Mouse (Mus musculus): Measurements from ENCODE around the gene Dock6. TPM values are rescaled to one million over a fixed set of nuclear protein-coding genes. Genes with fewer than 3 reads are reported as not detected.
"Not testable (repeated sequence)": the region's sequence is repeated elsewhere in the genome, so short reads cannot be mapped to it uniquely, and the experiment has no call there.

The Dock6 gene
- total and polyA plus RNA-seq, 3 experiments, result 5.0 to 21.3 TPM; not detected in 1

DNA sequence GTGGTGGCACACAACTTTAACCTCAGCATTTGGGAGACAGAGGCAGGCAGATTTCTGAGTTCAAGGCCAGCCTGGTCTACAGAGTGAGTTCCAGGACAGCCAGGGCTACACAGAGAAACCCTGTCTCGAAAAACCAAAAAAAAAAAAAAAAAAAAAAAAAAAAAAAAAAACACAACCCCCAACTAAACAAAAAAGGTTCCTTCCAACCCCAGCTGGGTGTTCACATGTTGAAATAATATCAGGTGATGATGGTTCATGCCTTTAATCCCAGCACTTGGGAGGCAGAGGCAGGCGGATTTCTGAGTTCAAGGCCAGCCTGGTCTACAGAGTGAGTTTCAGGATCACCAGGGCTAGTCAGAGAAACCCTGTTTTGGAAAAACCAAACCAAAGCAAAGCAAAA lies 66.1 kb downstream of the Dock6 start:
- H3K9me3 ChIP-seq (replicated peaks; ENCODE audit: insufficient read depth, low read length); DNase-seq (ENCODE audit: low read depth, low spot score); H3K9ac ChIP-seq (ENCODE audit: control insufficient read depth, low read depth, low read length, poor library complexity, severe bottlenecking); H3K4me3 ChIP-seq (ENCODE audit: control insufficient read depth in 1 of 2, insufficient read depth in 1 of 2, low read depth in 2 of 2, low read length in 2 of 2); H3K36me3 ChIP-seq (ENCODE audit: control insufficient read depth in 1 of 2, insufficient read depth in 2 of 2, low read length in 2 of 2); H3K27ac ChIP-seq (ENCODE audit: control insufficient read depth, low read depth, low read length); H3K79me2 ChIP-seq (ENCODE audit: control insufficient read depth, insufficient read depth, low read length, poor library complexity); H3K27me3 ChIP-seq (ENCODE audit: control insufficient read depth in 1 of 2, insufficient read depth in 2 of 2, low read length in 2 of 2): not testable (repeated sequence)
- peak; percentile 50 for TF ChIP-seq ZNF384 (IDR thresholded peaks at IDR 0.05; ENCODE audit: low read depth, low read length)
- H3K4me1 ChIP-seq (ENCODE audit: control insufficient read depth in 1 of 2, insufficient read depth in 2 of 2, low read length in 2 of 2), result peaks cover 9 to 16% of the 10 kb centered on the region in 2 experiments

DNA sequence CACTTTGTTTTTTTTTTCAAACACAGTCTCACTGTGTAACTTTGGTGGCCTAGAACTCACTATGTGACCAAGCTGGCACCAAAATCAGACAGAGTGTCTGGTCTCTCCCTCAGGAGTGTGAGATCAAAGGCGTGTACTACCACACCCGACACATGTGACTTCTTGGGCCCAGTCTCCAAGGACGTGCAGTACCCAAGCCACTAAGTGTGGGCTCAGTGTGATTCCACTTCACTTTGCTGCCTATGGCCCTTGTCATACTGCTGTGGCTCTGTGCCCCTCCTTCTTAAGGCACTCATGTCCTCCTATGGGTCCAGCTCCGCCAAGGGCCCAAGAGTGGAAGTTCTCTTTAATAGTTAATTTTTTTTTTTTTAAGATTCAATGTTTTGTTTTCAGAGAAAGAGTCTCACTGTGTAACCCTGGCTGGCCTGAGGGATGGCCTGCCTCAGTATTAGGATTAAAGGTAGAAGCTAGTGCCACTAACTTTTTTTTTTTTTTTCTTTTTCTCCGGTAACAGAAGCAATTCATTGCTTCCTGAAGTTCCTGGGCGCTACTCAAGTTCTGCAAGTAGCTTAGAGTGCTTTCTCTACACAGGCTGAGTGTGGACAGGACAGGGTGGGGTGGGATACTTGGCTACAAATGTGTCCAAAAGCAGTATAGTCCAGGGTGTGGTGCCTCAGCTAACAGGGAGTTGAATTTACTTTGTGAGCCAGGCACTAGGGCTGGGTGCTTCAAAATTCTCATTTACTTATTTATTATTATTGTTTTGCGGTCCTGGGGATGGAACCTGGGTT lies 67.7 kb downstream of the Dock6 start:
- Histone ChIP-seq H3K27ac (ENCODE audit: control insufficient read depth, low read depth, low read length) (no peak overlapping the region), H3K79me2 (ENCODE audit: control insufficient read depth, insufficient read depth, low read length, poor library complexity) (no peaks in the 10 kb centered on the region), H3K4me1 (ENCODE audit: control insufficient read depth in 1 of 2, insufficient read depth in 2 of 2, low read length in 2 of 2) (peaks cover 9 to 16% of the 10 kb centered on the region in 2 experiments), H3K9ac (ENCODE audit: control insufficient read depth, low read depth, low read length, poor library complexity, severe bottlenecking) (no peak overlapping the region), H3K4me3 (ENCODE audit: control insufficient read depth in 1 of 2, insufficient read depth in 1 of 2, low read depth in 2 of 2, low read length in 2 of 2) (no peak overlapping the region), H3K36me3 (ENCODE audit: control insufficient read depth in 1 of 2, insufficient read depth in 2 of 2, low read length in 2 of 2) (peaks cover 0 to 7% of the 10 kb centered on the region in 2 experiments; a peak in 2 of 4 replicates), H3K9me3 (replicated peaks; ENCODE audit: insufficient read depth, low read length) (no peaks in the 10 kb centered on the region), H3K27me3 (ENCODE audit: control insufficient read depth in 1 of 2, insufficient read depth in 2 of 2, low read length in 2 of 2) (no peaks in the 10 kb centered on the region)
- TF ChIP-seq MAFK (IDR thresholded peaks at IDR 0.05; ENCODE audit: borderline replicate concordance, low read depth, low read length) (no peak), CTCF (IDR thresholded peaks at IDR 0.05 in 2 of 3, conservative IDR thresholded peaks at IDR 0.05 in 1 of 3; ENCODE audit: control insufficient read depth in 1 of 3, insufficient read depth in 1 of 3, low read depth in 2 of 3, low read length in 3 of 3, poor library complexity in 1 of 3, severe bottlenecking in 1 of 3) (peak in 1 of 3 experiments; percentile 10; a peak in 1 of 6 replicates), KAT2A (conservative IDR thresholded peaks at IDR 0.05; ENCODE audit: low read depth, low read length) (no peak), ZNF384 (IDR thresholded peaks at IDR 0.05; ENCODE audit: low read depth, low read length) (peak; percentile 58), TAL1 (IDR thresholded peaks at IDR 0.05; ENCODE audit: low read length) (no peak), MXI1 (IDR thresholded peaks at IDR 0.05; ENCODE audit: low read depth, low read length) (no peak), CHD1 (IDR thresholded peaks at IDR 0.05; ENCODE audit: low read depth, low read length) (no peak), USF1 (IDR thresholded peaks at IDR 0.05; ENCODE audit: low read depth, low read length) (peak; percentile 48; the same call in 1 of the 2 replicates), ETS1 (IDR thresholded peaks at IDR 0.05; ENCODE audit: low read depth, low read length) (no peak), NELFE (IDR thresholded peaks at IDR 0.05; ENCODE audit: low read depth, low read length) (no peak), TCF12 (IDR thresholded peaks at IDR 0.05; ENCODE audit: low read depth, low read length) (no peak)
- no peak for DNase-seq (ENCODE audit: low read depth, low spot score)

- H3K27me3 ChIP-seq (ENCODE audit: control insufficient read depth in 1 of 2, insufficient read depth in 2 of 2, low read length in 2 of 2), result no peaks in the 10 kb centered on the region
- peak overlapping the region; percentile 4; the same call in 1 of the 2 replicates for H3K27ac ChIP-seq (ENCODE audit: control insufficient read depth, low read depth, low read length)
- no peak overlapping the region for H3K4me3 ChIP-seq (ENCODE audit: control insufficient read depth in 1 of 2, insufficient read depth in 1 of 2, low read depth in 2 of 2, low read length in 2 of 2)
- H3K4me1 ChIP-seq (ENCODE audit: control insufficient read depth in 1 of 2, insufficient read depth in 2 of 2, low read length in 2 of 2), result peaks cover 9 to 16% of the 10 kb centered on the region in 2 experiments
- peaks cover 0 to 7% of the 10 kb centered on the region in 2 experiments; a peak in 2 of 4 replicates for H3K36me3 ChIP-seq (ENCODE audit: control insufficient read depth in 1 of 2, insufficient read depth in 2 of 2, low read length in 2 of 2)
- H3K9me3 ChIP-seq (replicated peaks; ENCODE audit: insufficient read depth, low read length), result no peaks in the 10 kb centered on the region
- DNase-seq (ENCODE audit: low read depth, low spot score), result peak; percentile 88
- no peaks in the 10 kb centered on the region for H3K79me2 ChIP-seq (ENCODE audit: control insufficient read depth, insufficient read depth, low read length, poor library complexity)
- H3K9ac ChIP-seq (ENCODE audit: control insufficient read depth, low read depth, low read length, poor library complexity, severe bottlenecking), result no peak overlapping the region
- no peak for TF ChIP-seq JUND (IDR thresholded peaks at IDR 0.05; ENCODE audit: low read depth, low read length)
- peak; percentile 48; the same call in 1 of the 2 replicates for TF ChIP-seq MYC (IDR thresholded peaks at IDR 0.05; ENCODE audit: low read depth, low read length)
- TF ChIP-seq RCOR1 (IDR thresholded peaks at IDR 0.05; ENCODE audit: low read depth, low read length), result peak; percentile 77
- no peak for TF ChIP-seq MYB (IDR thresholded peaks at IDR 0.05; ENCODE audit: low read depth, low read length)
- TF ChIP-seq ELF1 (IDR thresholded peaks at IDR 0.05; ENCODE audit: low read depth, low read length), result 0 out of 2 replicates have a peak, but pooled peaks have one; percentile 30
- TF ChIP-seq NELFE (IDR thresholded peaks at IDR 0.05; ENCODE audit: low read depth, low read length), result peak; percentile 24; the same call in 1 of the 2 replicates
- peak; percentile 75 for TF ChIP-seq USF1 (IDR thresholded peaks at IDR 0.05; ENCODE audit: low read depth, low read length)
- TF ChIP-seq POLR2AphosphoS5 (IDR thresholded peaks at IDR 0.05; ENCODE audit: borderline replicate concordance, low read depth, low read length), result no peak
- no peak for TF ChIP-seq POLR2AphosphoS2 (IDR thresholded peaks at IDR 0.05; ENCODE audit: low read length)
- no peak for TF ChIP-seq SMC3 (IDR thresholded peaks at IDR 0.05; ENCODE audit: low read depth, low read length)
- no peak for TF ChIP-seq CTCF (IDR thresholded peaks at IDR 0.05 in 2 of 3, conservative IDR thresholded peaks at IDR 0.05 in 1 of 3; ENCODE audit: control insufficient read depth in 1 of 3, insufficient read depth in 1 of 3, low read depth in 2 of 3, low read length in 3 of 3, poor library complexity in 1 of 3, severe bottlenecking in 1 of 3)
- no peak for TF ChIP-seq NRF1 (IDR thresholded peaks at IDR 0.05; ENCODE audit: insufficient read depth, low read depth, low read length, poor library complexity, severe bottlenecking)
- no peak for TF ChIP-seq RAD21 (IDR thresholded peaks at IDR 0.05; ENCODE audit: low read depth, low read length)
- peak; percentile 75 for TF ChIP-seq MXI1 (IDR thresholded peaks at IDR 0.05; ENCODE audit: low read depth, low read length)
Observed at GRCm38 (mm10) chr9:21781657-21782468, 70.6 kb downstream of the Dock6 start.
